Mouse (Mus musculus) heart, postnatal 14 days (tissue): ENCODE measurements around the gene Cacna1b. TPM values are rescaled to one million over a fixed set of nuclear protein-coding genes. Genes with fewer than 3 reads are reported as not detected.

Experiments
- DNase-seq, 2 experiments: peaks; one replicate each; pipeline ENCODE4 v3.0.0; 2021 to 2022
- intact Hi-C: fragments of 180-260 bp; cut with DNase I; formaldehyde crosslinking; loops from one replicate; pipeline ENCODE4 v1.15.1; 2025
- total RNA-seq, 2 experiments: library from RNA; stranded (reverse); gene quantifications; 2 replicates each; pipeline ENCODE4 v1.2.3; 2021

The Cacna1b gene
- total RNA-seq, 2 experiments from 2014 or later, result 0.27 to 0.29 TPM

- intact Hi-C loops, result no loop called here
- DNase-seq, result no peak
These were observed 201.0 kb downstream of the Cacna1b start for GRCm38 (mm10) chr2:24561946-24562345.

DNA sequence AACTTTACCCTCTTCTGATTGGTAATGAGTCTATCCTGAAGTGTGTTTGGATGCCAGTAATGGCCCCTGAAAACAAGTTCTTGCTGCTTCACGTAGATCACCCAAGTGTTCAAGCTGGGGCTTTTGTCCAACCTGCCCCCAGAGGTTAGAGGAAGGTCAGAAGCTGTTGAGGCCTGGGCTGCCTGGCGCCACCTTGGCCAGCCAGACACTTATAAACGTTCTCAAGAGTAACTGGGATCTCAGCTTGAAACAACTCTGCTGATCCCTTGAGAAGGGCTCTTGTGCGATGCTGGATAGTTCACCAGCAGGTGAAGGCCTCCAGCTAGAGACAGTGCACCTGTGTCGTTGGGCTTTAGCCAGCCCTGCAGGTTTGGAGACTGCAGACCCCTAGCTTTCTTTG is 202.8 kb downstream of the Cacna1b start:
- intact Hi-C loops, result no loop called here
- no peak for DNase-seq

- intact Hi-C loops, result no loop called here
- peak in 1 of 2 experiments; percentile 4 for DNase-seq
These were observed 206.6 kb downstream of the Cacna1b start for GRCm38 (mm10) chr2:24556347-24556746.

DNA sequence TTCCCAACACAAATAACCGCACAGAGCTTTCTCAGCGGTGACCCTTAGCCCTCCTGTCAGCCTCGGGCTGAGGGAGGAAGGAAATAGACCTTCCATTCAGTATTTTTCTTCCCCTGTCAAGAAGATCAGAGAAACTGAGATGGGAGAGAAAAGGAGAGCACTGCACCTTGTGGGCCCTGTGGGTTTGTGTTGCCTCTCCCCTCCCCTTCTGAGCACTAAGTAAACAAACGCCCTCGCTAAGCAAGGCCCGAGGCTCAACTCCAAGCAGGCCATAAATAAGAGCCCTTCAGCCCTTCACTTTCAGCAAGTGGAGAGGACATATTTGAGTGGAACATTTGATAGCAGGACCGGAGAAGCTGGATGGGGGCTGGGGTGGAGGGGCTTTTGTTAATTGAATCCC is 209.0 kb downstream of the Cacna1b start:
- intact Hi-C loops, result no loop called here
- no peak for DNase-seq

Other genes with a start within 250 kb of the Cacna1b start
- 10 to 100 TPM; 47.5 to 48.5 TPM for gene Ehmt1, start 156.5 kb upstream of the Cacna1b start, total RNA-seq
- 10 to 100 TPM; 10.0 to 10.2 TPM for gene Arrdc1, start 172.1 kb upstream of the Cacna1b start, total RNA-seq
- 10 to 100 TPM; 14.1 to 18.3 TPM for gene Zmynd19, start 186.6 kb upstream of the Cacna1b start, total RNA-seq
- 1 to 10 TPM; 4.6 to 5.2 TPM for gene Dph7, start 199.2 kb upstream of the Cacna1b start, total RNA-seq
- 10 to 100 TPM; 86.2 to 90.2 TPM for gene Mrpl41, start 211.9 kb upstream of the Cacna1b start, total RNA-seq
- gene Pnpla7, start 212.9 kb upstream of the Cacna1b start, total RNA-seq, result 10 to 100 TPM; 18.5 to 23.9 TPM